ENCODE assay signal across 10 mouse cellular contexts in genomic region chr14:33185068-33185800, GRCm38 (mm10). TPM values are rescaled to one million over a fixed set of nuclear protein-coding genes. Genes with fewer than 3 reads are reported as not detected.
DNase-seq lines count a peak whose midpoint lies in the region.
"Had no signal": no experiment of that assay in that cellular context is flagged by ENCODE, and none has a peak within 500 bp of the region (broad histone marks: within the 10 kb centered on the region; RNA-seq: fewer than 3 reads in every experiment).

TSS of gene Wdfy4 (minus strand) at chr14:33185508.

- H3K4me1 ChIP-seq in midbrain, embryonic 10.5 days: no peaks in the 10 kb centered on the region

- peak; percentile 11 for DNase-seq in thymus, postnatal 0 days (ENCODE audit: low spot score)
- no peak for DNase-seq in thymus, postnatal 10 days (ENCODE audit: low spot score in 2 of 2)
- DNase-seq in heart, postnatal 10 days: peak; percentile 14 to 20
- peak; percentile 96 for DNase-seq in splenic B cell, adult 2 months (ENCODE audit: low read depth, low spot score)
- DNase-seq in urinary bladder, postnatal 25 days (ENCODE audit: low spot score): no peak
- no peak for DNase-seq in midbrain, embryonic 10.5 days (ENCODE audit: low spot score)
- no peak for DNase-seq in testis, postnatal 10 days (ENCODE audit: low spot score)
- DNase-seq: cerebellum, postnatal 14 days had no signal

- H3K27ac ChIP-seq in macrophage: peak within 1 kb of the TSS; percentile 99
- no peak within 1 kb of the TSS for H3K27ac ChIP-seq in midbrain, embryonic 10.5 days (replicated peaks)
- H3K27ac ChIP-seq: limb, embryonic 13.5 days had no signal

- 3% methylated on average over 11 of the region's 11 CpGs for WGBS in macrophage (ENCODE audit: missing documents)
- WGBS in midbrain, embryonic 10.5 days: 88% methylated on average over 11 of the region's 11 CpGs

- H3K79me2 ChIP-seq in macrophage (ENCODE audit: inconsistent target): peaks cover 47% of the 10 kb centered on the region

- H3K36me3 ChIP-seq in macrophage (ENCODE audit: inconsistent target): peaks cover 11% of the 10 kb centered on the region; the same call in 1 of the 2 replicates
- H3K36me3 ChIP-seq in splenic B cell, adult 2 months (ENCODE audit: control insufficient read depth, insufficient read depth, low read length, poor library complexity, severe bottlenecking): peaks cover 3% of the 10 kb centered on the region; the same call in 1 of the 2 replicates
- H3K36me3 ChIP-seq in midbrain, embryonic 10.5 days: no peaks in the 10 kb centered on the region
- H3K36me3 ChIP-seq: limb, embryonic 13.5 days had no signal

- H3K4me3 ChIP-seq in macrophage (ENCODE audit: inconsistent target): peak within 1 kb of the TSS; percentile 82
- no peak within 1 kb of the TSS for H3K4me3 ChIP-seq in midbrain, embryonic 10.5 days
- H3K4me3 ChIP-seq: limb, embryonic 13.5 days had no signal

- intact Hi-C loops in heart, postnatal 10 days (cut with DNase I): no loop called here

- H3K9me3 ChIP-seq in midbrain, embryonic 10.5 days (replicated peaks): no peaks in the 10 kb centered on the region
- H3K9me3 ChIP-seq: limb, embryonic 13.5 days had no signal

- no peaks in the 10 kb centered on the region for H3K27me3 ChIP-seq in splenic B cell, adult 2 months (ENCODE audit: control insufficient read depth, insufficient read depth, low read length, poor library complexity, severe bottlenecking)
- H3K27me3 ChIP-seq in midbrain, embryonic 10.5 days (ENCODE audit: low read depth, poor library complexity, severe bottlenecking): no peaks in the 10 kb centered on the region
- H3K27me3 ChIP-seq: limb, embryonic 13.5 days had no signal

RNA-seq across cellular contexts. Expression of gene Wdfy4, which starts in this region (rescaled TPM):
- polyA plus RNA-seq in thymus, postnatal 0 days (2015; fragmentation: Nextera tagmentation; extraction: Ambion mirVana): 3.5 and 4.3 TPM in 2 replicates
- 1 to 10 TPM; 1.5 to 2.1 TPM for total RNA-seq in heart, postnatal 10 days (2021)
- 100 to 1,000 TPM; 165 to 674 (median 443) TPM for total RNA-seq in macrophage (2018; cell fraction: chromatin; rRNA removed)
- total RNA-seq in macrophage (2018; cell fraction: cytosol; rRNA removed): 100 to 1,000 TPM in 13 of 26 experiments, 10 to 100 TPM in 13; 60.1 to 136 (median 97.9) TPM
- 100 to 1,000 TPM in 25 of 26 experiments, 10 to 100 TPM in 1; 95.7 to 366 (median 196) TPM for total RNA-seq in macrophage (2018; cell fraction: nucleus; rRNA removed)
- 58.1 to 98.0 TPM (median 81.9 TPM) in 3 replicates for polyA plus RNA-seq in macrophage (2018)
- 0.41 and 0.42 TPM in 2 replicates for polyA plus RNA-seq in midbrain, embryonic 10.5 days (2016; fragmentation: Nextera tagmentation; extraction: Ambion mirVana)

Comparison
In these comparisons a context has a peak if more than half of its experiments do, and no peak if none do; other contexts are left out.
1. RNA of gene Wdfy4 (polyA plus RNA-seq): 58.1 to 98.0 TPM in macrophage; 3.5 to 4.3 TPM in thymus, postnatal 0 days and 0.41 to 0.42 TPM in midbrain, embryonic 10.5 days; every median in the first group is over 10 times any median in the second.
2. DNase-seq: peak in thymus, postnatal 0 days (single experiment), heart, postnatal 10 days (2 of 2) and splenic B cell, adult 2 months (single experiment); none in thymus, postnatal 10 days (0 of 2), urinary bladder, postnatal 25 days (single experiment), midbrain, embryonic 10.5 days (single experiment) and testis, postnatal 10 days (single experiment).